Mouse (Mus musculus): Measurements from ENCODE around the gene Snx30. TPM values are rescaled to one million over a fixed set of nuclear protein-coding genes. Genes with fewer than 3 reads are reported as not detected.

The Snx30 gene
- total RNA-seq, 2 experiments from 2014 or later, result 4.0 to 4.4 TPM

DNA sequence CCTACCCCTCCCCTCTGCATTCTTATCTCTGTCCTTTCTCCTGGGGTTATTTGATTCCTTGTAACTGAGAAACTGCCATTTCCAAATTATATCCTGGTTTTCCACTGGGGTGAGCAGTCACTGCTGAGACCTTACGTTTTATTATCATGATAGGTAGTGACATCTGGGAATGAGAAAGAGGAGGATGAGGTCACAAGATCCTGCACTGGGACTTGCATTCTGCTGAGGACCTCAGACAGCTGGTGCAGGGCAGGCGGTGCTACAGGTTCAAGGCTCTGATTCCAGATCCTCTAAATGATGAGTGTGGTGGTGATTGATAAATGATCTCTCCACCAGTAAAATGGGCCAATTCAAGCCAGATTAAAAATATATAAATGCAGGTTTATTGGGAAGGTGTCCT lies 54.8 kb downstream of the Snx30 start:
- intact Hi-C loops (cut with DNase I; ENCODE audit: low total_unique reads), result no loop called here
- DNase-seq, result no peak

DNA sequence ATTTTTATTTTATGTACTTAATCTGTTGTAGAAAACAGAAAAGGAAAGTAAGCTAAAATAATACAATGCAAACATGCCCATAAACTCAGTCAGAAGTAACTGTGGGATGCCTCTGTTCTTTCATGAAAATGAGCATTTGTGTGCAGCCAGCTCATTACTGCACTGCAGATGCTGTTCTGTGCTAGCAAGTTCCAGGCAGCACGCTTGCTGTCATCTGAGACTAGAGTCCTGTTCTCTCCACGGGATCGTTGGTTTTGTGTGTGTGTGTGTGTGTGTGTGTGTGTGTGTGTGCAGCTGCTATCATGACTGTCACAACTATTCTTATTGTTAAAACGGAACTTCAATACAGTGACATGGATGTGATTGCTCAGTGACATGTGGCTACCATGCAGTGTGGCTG lies 56.2 kb downstream of the Snx30 start:
- intact Hi-C loops (cut with DNase I; ENCODE audit: low total_unique reads), result no loop called here
- DNase-seq, result no peak

DNA sequence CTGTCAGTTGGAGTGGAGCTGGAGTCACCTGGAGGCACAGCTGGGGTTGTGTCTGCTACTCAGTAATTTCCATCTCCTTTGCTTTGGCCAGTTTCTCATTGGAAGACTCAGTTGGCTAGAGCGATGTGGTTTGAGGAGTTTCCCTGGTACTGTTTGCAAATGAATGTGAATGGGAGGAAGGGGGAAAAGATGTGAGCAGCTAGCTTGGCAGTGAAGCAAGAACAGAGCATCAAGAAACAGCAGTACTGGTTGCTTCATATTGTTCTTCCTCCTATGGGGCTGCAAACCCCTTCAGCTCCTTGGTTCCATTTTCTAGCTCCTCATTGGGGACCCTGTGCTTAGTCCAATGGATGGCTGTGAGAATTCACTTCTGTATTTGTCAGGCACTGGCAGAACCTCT lies 56.7 kb downstream of the Snx30 start:
- intact Hi-C loops (cut with DNase I; ENCODE audit: low total_unique reads), result no loop called here
- DNase-seq, result no peak

DNA sequence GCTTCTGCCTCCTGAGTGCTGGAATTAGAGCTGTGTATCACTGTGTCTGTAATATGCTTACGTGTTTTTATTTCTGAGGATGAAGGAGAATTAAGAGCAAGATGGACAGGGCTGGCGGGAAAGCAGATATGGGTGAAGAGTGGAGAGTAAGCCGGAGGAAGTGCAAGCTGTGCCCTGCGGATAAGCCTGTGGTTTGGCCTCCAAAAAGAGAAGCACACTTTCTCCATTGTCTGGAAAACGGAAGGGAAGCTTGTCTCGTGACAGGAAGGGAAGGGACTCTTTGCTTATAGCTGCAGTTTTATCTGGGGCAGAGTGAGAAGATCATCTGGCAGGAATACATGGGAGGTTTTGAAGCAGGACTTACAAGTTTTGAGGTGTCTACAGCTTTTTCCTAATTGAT lies 58.2 kb downstream of the Snx30 start:
- no peak for DNase-seq
- intact Hi-C loops (cut with DNase I; ENCODE audit: low total_unique reads), result no loop called here

- intact Hi-C loops (cut with DNase I; ENCODE audit: low total_unique reads), result no loop called here
- no peak for DNase-seq
Measured at GRCm38 (mm10) chr4:59868086-59868485, 62.4 kb downstream of the Snx30 start.

DNA sequence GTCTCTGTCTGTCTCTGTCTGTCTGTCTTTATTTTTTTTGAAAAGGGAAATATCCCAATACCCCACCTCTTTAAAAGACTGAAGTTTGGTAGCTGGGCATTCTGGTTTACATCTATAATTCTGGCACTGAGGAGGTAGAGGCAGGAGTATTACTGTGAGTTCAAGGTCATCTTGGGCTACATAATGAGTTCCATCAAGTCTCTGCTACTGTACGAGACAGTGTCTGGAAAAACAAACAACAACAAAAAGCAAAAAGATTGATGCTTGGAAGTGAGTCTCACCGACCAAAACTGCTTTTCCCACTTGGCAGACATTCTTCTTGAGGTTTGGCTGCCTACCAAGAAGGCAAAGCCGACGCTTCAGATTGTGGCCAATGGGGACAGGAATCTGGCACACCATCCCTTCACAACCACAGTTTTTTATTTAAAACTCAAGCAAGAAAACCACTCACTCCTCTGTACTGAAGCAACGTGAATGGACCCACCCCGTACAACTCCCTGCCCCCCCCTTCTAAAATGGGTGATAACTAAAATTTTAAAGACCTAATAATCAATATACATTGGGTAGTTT lies 63.9 kb downstream of the Snx30 start:
- DNase-seq, result peak; percentile 22
- intact Hi-C loops (cut with DNase I; ENCODE audit: low total_unique reads), result loop anchor here (5.0 kb wide), 1 partner anchor 82 kb away; no protein-coding TSS in a partner anchor

GRCm38 (mm10) chr4:59870433-59870832 lies 64.8 kb downstream of the Snx30 start:
- no peak for DNase-seq
- intact Hi-C loops (cut with DNase I; ENCODE audit: low total_unique reads), result loop anchor here (5.0 kb wide), 1 partner anchor 83 kb away; no protein-coding TSS in a partner anchor

DNA sequence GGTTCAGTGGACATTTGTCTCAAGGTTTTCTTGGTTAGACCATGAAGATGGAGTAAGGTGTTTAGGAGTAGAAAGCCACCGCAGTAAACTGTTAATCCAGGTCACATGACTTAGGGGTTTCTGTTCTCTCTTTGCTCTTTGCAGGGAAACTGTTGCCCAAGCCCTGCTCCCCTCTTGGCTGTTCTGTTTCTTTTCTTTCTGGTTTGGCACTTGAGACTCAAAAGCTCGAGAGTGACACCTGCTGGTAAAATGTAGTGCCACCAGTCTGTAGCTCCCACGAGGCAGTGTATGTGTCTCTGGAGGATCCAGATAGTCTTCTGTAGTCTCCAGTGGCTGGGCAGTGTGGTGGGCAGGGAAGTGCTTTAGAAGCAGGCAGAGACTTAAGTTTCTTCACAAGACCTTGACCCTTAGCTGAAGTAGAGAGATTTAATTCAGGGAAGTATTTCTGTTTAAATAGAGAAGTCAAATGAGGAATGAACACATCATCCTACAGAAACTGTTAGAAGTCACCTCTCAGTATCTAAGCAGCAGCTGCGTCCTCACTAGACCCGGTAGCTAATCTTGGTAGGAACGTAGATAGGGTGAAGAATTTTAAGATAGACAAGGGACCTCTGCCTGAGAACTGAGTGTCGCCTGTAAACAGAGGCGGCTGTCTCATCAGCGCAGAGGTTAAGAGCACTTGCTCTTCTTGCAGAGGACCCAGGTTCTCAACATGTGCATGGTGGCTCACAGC lies 65.4 kb downstream of the Snx30 start:
- intact Hi-C loops (cut with DNase I; ENCODE audit: low total_unique reads), result loop anchor here (5.0 kb wide), 1 partner anchor 84 kb away; no protein-coding TSS in a partner anchor
- peak; percentile 62 for DNase-seq

- DNase-seq, result no peak
- intact Hi-C loops (cut with DNase I; ENCODE audit: low total_unique reads), result loop anchor here (5.0 kb wide), 1 partner anchor 86 kb away; no protein-coding TSS in a partner anchor
Measured at GRCm38 (mm10) chr4:59873240-59873639, 67.6 kb downstream of the Snx30 start.

GRCm38 (mm10) chr4:59873830-59874229 lies 68.2 kb downstream of the Snx30 start:
- intact Hi-C loops (cut with DNase I; ENCODE audit: low total_unique reads), result loop anchor here (5.0 kb wide), 1 partner anchor 87 kb away; no protein-coding TSS in a partner anchor
- no peak for DNase-seq

- no peak for DNase-seq
- intact Hi-C loops (cut with DNase I; ENCODE audit: low total_unique reads), result no loop called here
Measured at GRCm38 (mm10) chr4:59876570-59876969, 70.9 kb downstream of the Snx30 start.

- DNase-seq, result no peak
- intact Hi-C loops (cut with DNase I; ENCODE audit: low total_unique reads), result no loop called here
Measured at GRCm38 (mm10) chr4:59877025-59877424, 71.4 kb downstream of the Snx30 start.

DNA sequence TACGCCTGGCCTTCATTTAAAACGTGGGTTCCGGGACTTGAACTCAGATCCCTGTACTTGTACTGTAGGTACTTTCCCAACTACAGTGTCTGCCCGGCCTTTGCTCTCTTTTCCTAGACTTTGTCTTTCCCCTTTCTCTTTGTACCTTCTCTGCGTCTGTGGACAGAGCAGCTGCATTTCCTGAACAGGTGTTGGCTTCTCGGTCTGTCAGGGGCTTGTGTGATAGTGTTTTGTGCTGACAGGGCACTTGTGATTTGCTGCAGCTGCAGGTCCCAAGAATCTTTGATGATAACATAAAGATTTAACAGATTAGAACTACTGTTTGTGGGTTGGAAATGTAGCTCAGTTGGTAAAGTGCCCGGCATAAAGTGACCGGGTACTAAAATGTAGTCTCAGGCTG lies 73.0 kb downstream of the Snx30 start:
- DNase-seq, result no peak
- intact Hi-C loops (cut with DNase I; ENCODE audit: low total_unique reads), result no loop called here

- DNase-seq, result no peak
- intact Hi-C loops (cut with DNase I; ENCODE audit: low total_unique reads), result no loop called here
Measured at GRCm38 (mm10) chr4:59879444-59879843, 73.8 kb downstream of the Snx30 start.

DNA sequence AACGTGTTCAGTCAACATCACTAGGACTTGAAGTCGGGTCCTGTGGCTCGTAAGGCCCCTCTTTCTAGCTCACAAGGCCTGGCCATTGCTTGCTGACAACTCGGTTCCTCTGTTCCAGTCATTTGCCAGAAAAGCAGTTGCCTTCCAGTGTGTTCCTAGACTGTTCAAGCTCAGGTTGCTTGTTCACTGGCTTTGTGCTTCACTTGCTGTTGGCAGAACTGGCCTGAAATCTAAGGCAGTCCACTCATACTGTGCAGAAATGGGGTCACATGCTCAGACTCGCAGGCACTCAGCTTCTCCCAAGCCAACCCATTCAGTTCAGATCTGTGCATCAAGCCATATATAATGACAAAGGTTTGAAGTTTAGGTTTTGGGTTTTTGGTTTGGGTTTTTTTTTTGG lies 75.1 kb downstream of the Snx30 start:
- intact Hi-C loops (cut with DNase I; ENCODE audit: low total_unique reads), result no loop called here
- no peak for DNase-seq

DNA sequence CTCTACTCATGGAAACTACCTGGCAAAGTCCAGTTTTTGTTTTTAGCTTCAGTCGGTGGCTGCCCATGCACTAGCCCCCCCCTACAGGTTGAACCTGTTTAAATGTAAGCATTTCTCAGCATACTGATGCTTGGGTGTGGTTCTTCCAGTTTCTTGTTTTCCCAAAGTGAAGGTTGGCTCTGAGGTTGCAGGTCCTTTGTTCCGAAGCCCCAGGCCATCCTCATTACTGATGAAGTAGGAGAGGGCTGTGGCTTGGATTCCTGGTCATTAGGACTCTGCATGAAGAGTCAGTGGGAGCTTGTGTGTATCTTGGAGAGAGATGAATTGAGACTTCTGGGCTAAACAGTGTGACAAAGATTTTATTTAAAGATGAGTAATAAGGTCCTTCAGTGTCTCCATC lies 75.6 kb downstream of the Snx30 start:
- no peak for DNase-seq
- intact Hi-C loops (cut with DNase I; ENCODE audit: low total_unique reads), result no loop called here

DNA sequence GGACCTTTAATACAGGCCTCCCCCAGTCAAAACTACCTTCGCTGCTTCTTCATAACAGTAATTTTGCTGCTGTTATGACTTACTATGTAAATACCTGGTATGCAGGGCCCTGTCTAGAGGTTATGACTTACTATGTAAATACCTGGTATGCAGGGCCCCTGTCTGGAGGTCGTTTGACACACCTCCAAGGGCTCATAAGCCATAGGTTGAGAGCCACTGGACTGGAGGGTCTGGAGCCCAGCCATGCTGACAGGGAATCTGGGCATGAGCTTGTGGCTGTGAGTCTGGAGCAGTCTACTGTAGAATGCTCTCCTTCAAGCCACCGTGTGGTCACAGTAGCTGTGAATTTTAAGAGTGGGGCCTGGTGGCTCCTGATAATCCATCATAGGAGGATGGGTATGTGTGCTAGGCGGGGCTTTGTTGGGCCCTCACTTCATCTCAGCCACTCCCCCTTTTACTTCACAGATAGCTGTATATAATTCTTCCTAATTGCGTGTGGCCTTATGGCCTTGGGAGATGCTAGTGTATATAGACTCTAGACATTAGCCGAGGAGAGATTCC lies 78.6 kb downstream of the Snx30 start:
- intact Hi-C loops (cut with DNase I; ENCODE audit: low total_unique reads), result no loop called here
- DNase-seq, result no peak

GRCm38 (mm10) chr4:59886281-59886680 lies 80.6 kb downstream of the Snx30 start:
- intact Hi-C loops (cut with DNase I; ENCODE audit: low total_unique reads), result no loop called here
- DNase-seq, result no peak

- no peak for DNase-seq
Measured at GRCm38 (mm10) chr4:59887011-59887410, 81.4 kb downstream of the Snx30 start.

DNA sequence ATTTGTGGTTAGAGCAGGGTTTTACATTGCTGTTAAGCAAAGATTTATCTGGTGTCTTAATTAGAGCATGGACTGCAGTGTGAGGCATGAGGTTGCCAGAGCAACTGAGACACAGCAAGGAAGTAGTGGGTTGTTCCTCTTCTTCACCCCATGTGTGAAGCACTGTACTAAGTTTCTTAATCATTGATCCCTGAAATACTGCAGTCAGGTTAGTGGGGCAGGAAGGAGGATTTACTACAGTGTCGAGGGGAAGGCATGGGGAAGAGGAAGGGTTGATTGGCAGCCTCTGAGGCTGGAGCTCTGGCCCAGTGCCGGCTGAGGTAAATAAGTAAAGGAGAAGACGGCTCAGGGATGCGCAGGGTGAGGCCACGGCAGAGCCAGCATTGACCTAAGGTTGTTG lies 82.4 kb downstream of the Snx30 start:
- intact Hi-C loops (cut with DNase I; ENCODE audit: low total_unique reads), result no loop called here
- DNase-seq, result no peak

More at GRCm38 (mm10) chr4:59887011-59887410, 81.4 kb downstream of the Snx30 start:
- intact Hi-C loops (cut with DNase I; ENCODE audit: low total_unique reads), result no loop called here

- DNase-seq, result no peak
- intact Hi-C loops (cut with DNase I; ENCODE audit: low total_unique reads), result no loop called here
Measured at GRCm38 (mm10) chr4:59890086-59890600, 84.5 kb downstream of the Snx30 start.
